Mouse (Mus musculus): ENCODE measurements at regions not wholly inside any gene's neighbourhood (a gene's known extent, or its start where the extent isn't known, plus 50 kb on each side); places are given as distances from the start of the nearest gene placed in this dataset.
A peak's percentile ranks its signal among the peaks of the same experiment; 100 is the strongest.

DNA sequence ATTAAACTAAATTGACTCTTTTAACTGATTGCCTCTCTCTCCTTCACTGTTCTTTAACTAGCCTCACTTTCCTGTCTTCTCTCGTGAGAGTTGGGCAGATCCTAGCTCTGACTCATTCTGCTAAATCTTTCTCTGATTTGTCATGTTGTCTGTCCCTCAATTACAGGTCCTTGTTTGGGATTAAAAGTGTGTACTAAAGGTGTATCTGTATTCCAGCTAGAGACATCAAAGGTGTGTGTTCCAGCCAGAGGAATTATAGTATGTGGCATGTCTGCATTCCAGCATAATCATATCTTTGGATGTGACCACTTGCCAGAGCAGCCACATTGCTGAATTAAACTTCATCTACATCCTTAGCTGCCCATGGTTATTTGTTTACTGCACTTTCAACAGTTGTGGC is 167.5 kb upstream of the Fam83b start:
- DNase-seq: no peak

DNA sequence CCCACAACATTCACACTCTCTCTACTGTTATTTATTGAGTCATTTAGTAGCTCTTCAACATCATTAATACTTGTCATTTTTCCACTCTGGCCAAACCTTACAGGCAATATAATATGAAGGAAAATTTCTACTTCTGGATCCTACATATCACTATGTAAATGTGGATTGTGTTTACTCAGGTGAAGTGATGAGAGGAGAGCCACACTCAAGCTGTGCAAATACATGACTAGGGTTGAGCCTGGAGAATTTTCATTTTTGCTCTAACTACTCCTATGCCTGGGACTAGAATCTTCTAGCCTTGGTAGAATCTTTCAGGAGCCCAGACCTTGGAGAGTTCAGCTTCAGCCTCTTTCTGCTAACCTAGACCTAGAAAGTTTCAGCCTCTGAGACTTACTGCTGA is 166.9 kb upstream of the Fam83b start:
- DNase-seq: no peak

DNA sequence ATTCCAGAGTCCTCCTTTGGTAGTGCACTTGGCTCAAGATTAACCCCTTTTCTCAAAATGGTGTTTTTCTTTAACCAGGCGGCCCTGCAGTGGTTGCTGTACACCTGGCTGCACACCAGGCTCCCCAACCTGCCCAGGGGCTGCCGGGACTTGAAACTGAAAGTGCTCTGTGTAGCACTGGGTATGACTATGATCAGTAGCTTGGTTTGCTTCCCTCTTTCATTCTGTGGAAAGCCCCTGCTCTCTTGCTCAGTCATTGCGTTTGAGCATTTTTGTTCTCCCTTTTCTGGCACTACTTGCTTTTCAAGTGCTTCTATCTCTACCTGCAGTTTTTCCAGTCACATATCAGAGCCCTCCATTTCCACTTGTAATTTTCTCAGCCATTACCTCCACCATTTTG is 156.0 kb upstream of the Fam83b start:
- no peak for DNase-seq

DNA sequence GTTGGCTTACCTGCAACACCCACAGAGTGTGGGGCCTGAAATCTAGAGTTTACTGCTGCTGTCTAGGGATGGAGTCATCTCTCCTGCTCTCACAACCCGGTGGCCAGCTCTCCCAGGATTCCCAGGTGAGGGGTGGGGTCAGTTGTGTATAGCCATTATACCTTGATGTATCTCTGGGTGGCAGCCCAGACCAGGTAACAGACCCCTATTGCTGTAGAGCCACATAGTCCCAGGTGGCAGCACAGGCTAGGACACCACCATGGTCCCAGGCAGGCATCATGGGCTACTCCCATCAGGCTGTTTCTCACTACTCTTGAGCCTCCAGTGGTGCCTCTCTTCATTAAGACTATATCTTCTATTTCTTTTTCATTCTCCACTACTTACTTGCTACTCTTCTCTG is 148.9 kb upstream of the Fam83b start:
- DNase-seq: no peak

DNA sequence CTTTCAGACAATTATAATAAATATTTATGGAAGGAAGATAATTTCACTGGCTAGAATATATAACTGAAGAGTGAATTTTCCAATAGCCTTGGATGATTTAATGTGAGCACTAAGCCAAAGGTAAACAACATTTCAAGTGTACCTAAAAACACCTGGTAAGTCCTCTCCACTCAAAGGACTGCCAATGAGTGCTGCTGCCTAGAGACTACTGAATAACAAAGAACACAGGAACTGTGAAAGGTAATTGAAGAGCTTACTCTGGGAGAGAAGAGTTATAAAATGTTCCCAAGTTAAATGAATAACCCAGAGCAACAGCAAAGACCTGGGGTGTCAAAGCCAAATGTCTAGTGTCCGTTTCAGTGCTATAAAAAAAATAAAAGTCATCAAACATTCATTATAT is 139.5 kb upstream of the Fam83b start:
- no peak for DNase-seq

DNA sequence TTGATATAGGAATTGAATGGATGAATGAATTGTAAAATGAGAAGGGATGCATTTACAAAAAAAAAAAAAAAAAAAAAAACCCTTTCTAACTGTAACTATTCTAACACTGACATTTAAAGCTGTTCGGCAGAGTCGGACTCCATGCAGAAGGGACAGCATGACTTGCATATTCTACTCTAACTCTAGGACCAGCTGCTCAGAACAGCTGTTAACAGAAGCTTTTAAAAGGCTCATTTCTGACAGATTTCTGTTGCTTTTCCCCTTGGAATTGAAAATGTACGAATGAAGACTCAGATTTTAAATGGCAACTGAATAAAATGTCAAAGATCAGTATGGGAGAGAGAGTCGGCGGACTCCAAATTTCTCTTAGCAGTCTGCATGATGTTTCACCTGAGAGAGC is 138.9 kb upstream of the Fam83b start:
- no peak for DNase-seq

DNA sequence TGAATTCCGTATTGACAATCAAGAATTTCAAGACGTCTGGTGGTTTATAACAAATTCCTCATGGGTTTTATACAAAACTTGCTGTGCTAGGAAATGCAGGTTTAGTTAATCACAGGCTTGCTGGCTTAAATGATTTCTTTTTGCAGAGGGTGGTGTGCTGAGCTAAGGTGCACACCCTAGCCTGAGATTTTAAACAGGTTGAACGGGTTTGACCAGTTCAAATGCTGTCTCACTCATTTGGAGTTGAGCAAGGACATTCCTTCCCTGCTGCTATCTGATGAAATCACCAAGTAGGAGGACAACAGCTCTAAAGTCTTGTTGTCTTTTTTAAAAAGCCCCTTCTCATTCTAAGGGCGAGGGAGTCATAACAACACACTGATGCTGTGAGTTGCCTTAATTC is 128.6 kb upstream of the Fam83b start:
- no peak for DNase-seq

DNA sequence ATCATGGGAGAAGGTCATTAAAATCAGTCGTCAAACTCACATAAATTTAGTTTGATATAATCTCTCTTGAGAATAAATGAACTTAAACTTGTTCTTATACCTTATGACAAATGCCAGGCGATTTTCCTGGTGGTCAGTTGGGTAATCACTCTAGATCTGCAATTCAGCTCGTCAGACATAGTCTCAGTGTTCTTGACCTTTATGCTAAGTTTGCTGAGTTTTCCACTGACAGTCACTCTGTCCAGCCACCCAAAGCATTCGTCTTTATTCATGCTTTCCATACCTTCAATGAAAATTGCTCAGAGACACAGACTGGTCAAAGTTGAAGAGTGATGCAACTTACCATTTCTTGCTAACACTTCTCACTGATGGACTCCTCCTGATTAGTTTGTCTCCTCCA is 126.1 kb upstream of the Fam83b start:
- DNase-seq: no peak

DNA sequence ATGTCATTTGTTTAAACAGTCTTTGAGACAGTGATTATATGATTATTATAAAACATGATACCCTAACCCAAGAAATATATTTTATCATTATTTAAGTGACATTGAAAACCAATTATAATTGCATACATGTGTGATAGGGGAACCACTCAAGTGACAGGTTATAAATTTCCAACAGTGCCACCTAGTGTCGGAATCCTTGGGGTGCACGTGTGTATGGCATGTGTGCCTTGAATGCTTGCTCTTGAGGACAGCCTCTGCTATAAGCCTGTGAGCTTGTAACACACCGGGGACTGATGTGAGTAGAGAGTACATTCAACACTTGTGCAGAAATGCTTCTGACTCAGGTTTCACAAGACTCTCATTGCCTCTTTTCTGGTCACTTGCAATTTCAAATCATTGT is 93.9 kb upstream of the Fam83b start:
- DNase-seq: peak; percentile 16 to 38

DNA sequence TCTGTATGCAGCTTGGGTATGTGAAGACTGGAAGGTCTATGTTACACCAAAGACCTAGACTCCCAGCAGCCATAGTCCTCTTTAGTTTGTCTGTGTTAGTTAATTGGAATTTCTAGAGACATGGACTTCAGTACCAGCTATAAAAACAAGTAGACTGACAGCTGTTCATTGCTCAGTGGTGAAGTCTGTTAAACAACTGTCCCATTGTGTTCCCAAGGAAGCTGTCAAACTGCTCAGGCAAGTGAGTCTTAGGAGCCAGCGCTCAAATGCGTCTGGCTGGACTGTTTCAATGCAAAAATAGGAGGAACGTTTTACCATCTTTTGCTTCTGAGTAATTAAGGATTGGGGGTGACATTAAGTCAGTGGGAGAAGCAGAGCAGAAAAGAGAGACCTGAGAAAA is 92.9 kb upstream of the Fam83b start:
- no peak for DNase-seq

DNA sequence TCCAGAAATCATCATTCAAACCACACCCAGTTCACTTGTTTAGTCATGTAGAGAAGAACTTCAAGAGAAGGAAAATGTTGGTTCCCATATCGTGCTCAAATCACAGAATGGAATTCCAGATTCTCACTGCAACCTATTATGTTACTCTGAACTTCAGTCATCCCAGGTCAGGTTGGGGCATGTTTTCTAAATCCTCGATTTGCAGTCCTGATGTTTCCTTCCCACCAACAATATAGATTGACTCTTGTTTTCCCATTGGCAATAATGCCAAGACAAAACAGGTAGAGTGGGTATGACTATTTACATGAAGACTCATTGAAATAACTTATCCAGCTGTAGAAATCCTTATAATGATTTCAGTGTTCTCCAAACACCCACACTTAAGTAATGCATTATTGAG is 86.4 kb upstream of the Fam83b start:
- no peak for DNase-seq

DNA sequence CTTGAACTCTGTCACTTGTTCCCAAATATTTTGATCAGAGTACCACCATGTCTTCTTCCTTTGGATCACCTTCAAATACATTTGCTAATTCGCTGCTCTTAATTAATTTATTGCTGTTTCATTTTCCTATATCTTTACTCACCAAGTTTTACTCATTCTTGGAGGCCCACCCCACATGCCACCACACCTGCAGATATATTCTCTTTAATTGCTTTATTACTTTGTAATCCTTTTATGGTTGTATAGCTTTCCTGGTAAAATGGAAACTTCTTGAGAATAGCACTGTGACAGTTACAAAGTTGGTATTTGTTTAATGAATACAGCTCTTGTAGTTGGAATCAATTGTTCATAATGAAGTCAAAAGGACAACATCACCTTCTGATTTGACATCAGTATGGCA is 82.6 kb upstream of the Fam83b start:
- DNase-seq: no peak

DNA sequence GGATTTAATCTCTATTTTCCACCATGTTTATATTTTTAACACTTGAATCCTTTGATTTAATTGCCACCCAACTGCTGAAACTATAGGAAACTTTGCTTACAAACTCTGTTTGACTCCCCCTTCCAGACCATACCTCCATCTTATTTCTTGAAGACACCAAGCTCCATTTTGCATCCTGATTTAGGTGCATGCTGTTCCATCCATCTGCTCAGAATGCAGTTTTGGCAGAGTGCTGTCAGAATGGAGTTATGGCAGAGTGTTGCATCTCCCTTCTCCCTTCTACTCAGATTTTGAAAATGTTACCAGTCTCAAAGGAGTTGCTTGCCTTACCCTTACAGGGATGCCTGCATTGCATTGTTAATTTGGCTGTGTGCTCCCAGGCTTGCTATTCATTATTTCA is 79.5 kb upstream of the Fam83b start:
- DNase-seq: no peak
